Mouse (Mus musculus) G1E (cell line): Measurements from ENCODE around the gene AU018091.
"Not testable (repeated sequence)": the region's sequence is repeated elsewhere in the genome, so short reads cannot be mapped to it uniquely, and the experiment has no call there.

Experiments
- CTCF ChIP-seq: IDR thresholded peaks from 2 replicates; pipeline ENCODE4 v1.5.1; 2012; ENCODE audit warnings: low read depth, low read length, inconsistent platforms, mixed read lengths
- GATA1 ChIP-seq: IDR thresholded peaks from 2 replicates; pipeline ENCODE4 v1.6.1; 2012; ENCODE audit warnings: borderline replicate concordance, low read length, inconsistent platforms, mixed read lengths
- POLR2AphosphoS5 ChIP-seq: IDR thresholded peaks from 2 replicates; pipeline ENCODE4 v1.6.1; 2012; ENCODE audit warnings: low read depth, low read length, inconsistent platforms; ENCODE audit not compliant: insufficient replicate concordance

DNA sequence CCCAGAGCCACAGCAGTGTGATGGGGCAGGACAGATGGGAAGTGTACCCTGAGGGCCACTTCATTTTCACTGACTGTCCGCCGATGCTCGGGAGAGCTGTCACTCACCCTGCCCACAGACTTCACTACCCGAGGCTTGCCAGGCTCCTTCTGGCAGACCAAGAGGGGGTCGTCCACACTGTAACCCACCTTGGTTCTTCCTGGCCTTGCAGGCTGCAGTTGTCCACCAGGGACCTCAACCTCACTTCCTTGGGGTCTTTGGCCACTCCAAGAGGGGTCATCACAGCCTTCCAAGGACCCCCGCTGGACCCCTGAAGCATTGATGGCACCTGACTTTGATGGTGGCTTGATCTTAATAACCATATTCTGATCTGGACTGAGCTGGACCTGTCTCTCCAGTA is 57.8 kb downstream of the AU018091 start:
- TF ChIP-seq CTCF, POLR2AphosphoS5, GATA1: not testable (repeated sequence)
